Mouse (Mus musculus): ENCODE measurements around the gene Kcnj11. TPM values are rescaled to one million over a fixed set of nuclear protein-coding genes. Genes with fewer than 3 reads are reported as not detected.

The Kcnj11 gene
- polyA plus RNA-seq, 1 experiment from 2014 or later = 0.19 TPM

GRCm38 (mm10) chr7:46130723-46131122 lies 30.2 kb upstream of the Kcnj11 start:
- WGBS = 51% methylated on average over 7 of the region's 7 CpGs
- Histone ChIP-seq H3K4me2 (replicated peaks; ENCODE audit: low read depth, low read length) (no peak overlapping the region), H3K27me3 (ENCODE audit: control insufficient read depth, insufficient read depth, low read length) (no peaks in the 10 kb centered on the region), H3K9ac (ENCODE audit: low read depth, low read length) (no peak overlapping the region), H3K36me3 (ENCODE audit: control insufficient read depth, insufficient read depth, low read length) (no peaks in the 10 kb centered on the region), H3K9me3 (ENCODE audit: control insufficient read depth, low read length) (no peaks in the 10 kb centered on the region), H3K4me1 (ENCODE audit: control insufficient read depth, insufficient read depth, low read length) (peaks cover 4% of the 10 kb centered on the region; the same call in 1 of the 2 replicates), H3K27ac (ENCODE audit: low read depth, low read length) (no peak overlapping the region), H3K4me3 (ENCODE audit: low read length) (no peak overlapping the region)
- ATAC-seq (ENCODE audit: low FRiP score, low TSS enrichment) = no peak

GRCm38 (mm10) chr7:46129463-46130179 lies 29.1 kb upstream of the Kcnj11 start:
- 35% methylated on average over 7 of the region's 7 CpGs for WGBS
- no peak overlapping the region for H3K9ac ChIP-seq (ENCODE audit: low read depth, low read length)
- H3K4me3 ChIP-seq (ENCODE audit: low read length) = no peak overlapping the region
- H3K27ac ChIP-seq (ENCODE audit: low read depth, low read length) = no peak overlapping the region
- no peaks in the 10 kb centered on the region for H3K27me3 ChIP-seq (ENCODE audit: control insufficient read depth, insufficient read depth, low read length)
- ATAC-seq (ENCODE audit: low FRiP score, low TSS enrichment) = no peak
- no peak overlapping the region for H3K4me2 ChIP-seq (replicated peaks; ENCODE audit: low read depth, low read length)
- H3K36me3 ChIP-seq (ENCODE audit: control insufficient read depth, insufficient read depth, low read length) = no peaks in the 10 kb centered on the region
- H3K9me3 ChIP-seq (ENCODE audit: control insufficient read depth, low read length) = no peaks in the 10 kb centered on the region
- H3K4me1 ChIP-seq (ENCODE audit: control insufficient read depth, insufficient read depth, low read length) = peaks cover 12% of the 10 kb centered on the region

GRCm38 (mm10) chr7:46128196-46128595 lies 27.6 kb upstream of the Kcnj11 start:
- Histone ChIP-seq H3K9ac (ENCODE audit: low read depth, low read length) (no peak overlapping the region), H3K9me3 (ENCODE audit: control insufficient read depth, low read length) (no peaks in the 10 kb centered on the region), H3K4me2 (replicated peaks; ENCODE audit: low read depth, low read length) (no peak overlapping the region), H3K4me1 (ENCODE audit: control insufficient read depth, insufficient read depth, low read length) (peaks cover 15% of the 10 kb centered on the region), H3K4me3 (ENCODE audit: low read length) (no peak overlapping the region), H3K27me3 (ENCODE audit: control insufficient read depth, insufficient read depth, low read length) (no peaks in the 10 kb centered on the region), H3K36me3 (ENCODE audit: control insufficient read depth, insufficient read depth, low read length) (no peaks in the 10 kb centered on the region), H3K27ac (ENCODE audit: low read depth, low read length) (no peak overlapping the region)
- ATAC-seq (ENCODE audit: low FRiP score, low TSS enrichment) = no peak
- 28% methylated on average over 7 of the region's 7 CpGs for WGBS

- Histone ChIP-seq H3K9me3 (ENCODE audit: control insufficient read depth, low read length) (peaks cover 4% of the 10 kb centered on the region), H3K4me1 (ENCODE audit: control insufficient read depth, insufficient read depth, low read length) (peaks cover 21% of the 10 kb centered on the region), H3K27me3 (ENCODE audit: control insufficient read depth, insufficient read depth, low read length) (no peaks in the 10 kb centered on the region), H3K36me3 (ENCODE audit: control insufficient read depth, insufficient read depth, low read length) (no peaks in the 10 kb centered on the region), H3K27ac (ENCODE audit: low read depth, low read length) (no peak overlapping the region), H3K4me2 (replicated peaks; ENCODE audit: low read depth, low read length) (no peak overlapping the region), H3K4me3 (ENCODE audit: low read length) (no peak overlapping the region), H3K9ac (ENCODE audit: low read depth, low read length) (no peak overlapping the region)
- no peak for ATAC-seq (ENCODE audit: low FRiP score, low TSS enrichment)
- WGBS = 65% methylated on average over 11 of the region's 11 CpGs
Observed at GRCm38 (mm10) chr7:46125340-46125739, 24.8 kb upstream of the Kcnj11 start.

GRCm38 (mm10) chr7:46124460-46124859 lies 23.9 kb upstream of the Kcnj11 start:
- Histone ChIP-seq H3K9me3 (ENCODE audit: control insufficient read depth, low read length) (peaks cover 4% of the 10 kb centered on the region), H3K9ac (ENCODE audit: low read depth, low read length) (no peak overlapping the region), H3K27ac (ENCODE audit: low read depth, low read length) (no peak overlapping the region), H3K4me3 (ENCODE audit: low read length) (no peak overlapping the region), H3K4me2 (replicated peaks; ENCODE audit: low read depth, low read length) (no peak overlapping the region), H3K27me3 (ENCODE audit: control insufficient read depth, insufficient read depth, low read length) (no peaks in the 10 kb centered on the region), H3K36me3 (ENCODE audit: control insufficient read depth, insufficient read depth, low read length) (no peaks in the 10 kb centered on the region), H3K4me1 (ENCODE audit: control insufficient read depth, insufficient read depth, low read length) (peaks cover 17% of the 10 kb centered on the region)
- no peak for ATAC-seq (ENCODE audit: low FRiP score, low TSS enrichment)
- WGBS = 63% methylated on average over 6 of the region's 6 CpGs

- H3K27ac ChIP-seq (ENCODE audit: low read depth, low read length) = no peak overlapping the region
- H3K4me3 ChIP-seq (ENCODE audit: low read length) = no peak overlapping the region
- peaks cover 17% of the 10 kb centered on the region for H3K4me1 ChIP-seq (ENCODE audit: control insufficient read depth, insufficient read depth, low read length)
- H3K9me3 ChIP-seq (ENCODE audit: control insufficient read depth, low read length) = peaks cover 4% of the 10 kb centered on the region
- no peak overlapping the region for H3K4me2 ChIP-seq (replicated peaks; ENCODE audit: low read depth, low read length)
- H3K27me3 ChIP-seq (ENCODE audit: control insufficient read depth, insufficient read depth, low read length) = no peaks in the 10 kb centered on the region
- 21% methylated on average over 4 of the region's 4 CpGs for WGBS
- H3K9ac ChIP-seq (ENCODE audit: low read depth, low read length) = no peak overlapping the region
- peak; percentile 58 for ATAC-seq (ENCODE audit: low FRiP score, low TSS enrichment)
- no peaks in the 10 kb centered on the region for H3K36me3 ChIP-seq (ENCODE audit: control insufficient read depth, insufficient read depth, low read length)
Observed at GRCm38 (mm10) chr7:46122964-46123363, 22.4 kb upstream of the Kcnj11 start.

- Histone ChIP-seq H3K4me3 (ENCODE audit: low read length) (no peak overlapping the region), H3K4me1 (ENCODE audit: control insufficient read depth, insufficient read depth, low read length) (peaks cover 9% of the 10 kb centered on the region), H3K9me3 (ENCODE audit: control insufficient read depth, low read length) (no peaks in the 10 kb centered on the region), H3K27ac (ENCODE audit: low read depth, low read length) (no peak overlapping the region), H3K27me3 (ENCODE audit: control insufficient read depth, insufficient read depth, low read length) (no peaks in the 10 kb centered on the region), H3K4me2 (replicated peaks; ENCODE audit: low read depth, low read length) (no peak overlapping the region), H3K9ac (ENCODE audit: low read depth, low read length) (no peak overlapping the region), H3K36me3 (ENCODE audit: control insufficient read depth, insufficient read depth, low read length) (no peaks in the 10 kb centered on the region)
- WGBS = 62% methylated on average over 16 of the region's 16 CpGs
- 0 out of 2 replicates have a peak, but pooled peaks have one; percentile 11 for ATAC-seq (ENCODE audit: low FRiP score, low TSS enrichment)
Observed at GRCm38 (mm10) chr7:46117035-46117434, 16.5 kb upstream of the Kcnj11 start.

- WGBS = 18% methylated on average over 10 of the region's 10 CpGs
- no peaks in the 10 kb centered on the region for H3K27me3 ChIP-seq (ENCODE audit: control insufficient read depth, insufficient read depth, low read length)
- ATAC-seq (ENCODE audit: low FRiP score, low TSS enrichment) = peak; percentile 81
- H3K27ac ChIP-seq (ENCODE audit: low read depth, low read length) = peak overlapping the region; percentile 49; the same call in 1 of the 2 replicates
- no peaks in the 10 kb centered on the region for H3K9me3 ChIP-seq (ENCODE audit: control insufficient read depth, low read length)
- H3K36me3 ChIP-seq (ENCODE audit: control insufficient read depth, insufficient read depth, low read length) = no peaks in the 10 kb centered on the region
- H3K4me3 ChIP-seq (ENCODE audit: low read length) = no peak overlapping the region
- no peak overlapping the region for H3K4me2 ChIP-seq (replicated peaks; ENCODE audit: low read depth, low read length)
- H3K4me1 ChIP-seq (ENCODE audit: control insufficient read depth, insufficient read depth, low read length) = peaks cover 9% of the 10 kb centered on the region
- no peak overlapping the region for H3K9ac ChIP-seq (ENCODE audit: low read depth, low read length)
Observed at GRCm38 (mm10) chr7:46116118-46116581, 15.6 kb upstream of the Kcnj11 start.

- no peak overlapping the region for H3K4me2 ChIP-seq (replicated peaks; ENCODE audit: low read depth, low read length)
- 44% methylated on average over 3 of the region's 3 CpGs for WGBS
- no peaks in the 10 kb centered on the region for H3K36me3 ChIP-seq (ENCODE audit: control insufficient read depth, insufficient read depth, low read length)
- H3K4me1 ChIP-seq (ENCODE audit: control insufficient read depth, insufficient read depth, low read length) = peaks cover 9% of the 10 kb centered on the region
- no peaks in the 10 kb centered on the region for H3K27me3 ChIP-seq (ENCODE audit: control insufficient read depth, insufficient read depth, low read length)
- H3K9me3 ChIP-seq (ENCODE audit: control insufficient read depth, low read length) = no peaks in the 10 kb centered on the region
- ATAC-seq (ENCODE audit: low FRiP score, low TSS enrichment) = 0 out of 2 replicates have a peak, but pooled peaks have one; percentile 7
- no peak overlapping the region for H3K9ac ChIP-seq (ENCODE audit: low read depth, low read length)
- no peak overlapping the region for H3K4me3 ChIP-seq (ENCODE audit: low read length)
- H3K27ac ChIP-seq (ENCODE audit: low read depth, low read length) = no peak overlapping the region
Observed at GRCm38 (mm10) chr7:46113435-46113834, 12.9 kb upstream of the Kcnj11 start.
